Mouse (Mus musculus) limb, embryonic 14.5 days (tissue): ENCODE results near the gene Palb2. TPM values are rescaled to one million over a fixed set of nuclear protein-coding genes. Genes with fewer than 3 reads are reported as not detected.

Experiments used
- ATAC-seq: fragments of 200-750 bp; cut with Nextera tagmentation; 2 replicates; pipeline ENCODE4 v1.8.0; 2017; ENCODE audit warnings: low read depth, moderate number of reproducible peaks, moderate TSS enrichment; ENCODE audit not compliant: low FRiP score
- DNase-seq: peaks from one replicate; pipeline ENCODE4 v3.0.0-alpha.2; 2015; ENCODE audit warnings: low spot score
- H3K27ac ChIP-seq: fragments of 300-500 bp; sonication (generic); replicated peaks from 2 replicates; pipeline ENCODE4 v1.5.1; 2014; ENCODE audit warnings: low read depth, mild to moderate bottlenecking, low read length, moderate library complexity, mixed read lengths
- H3K27me3 ChIP-seq: fragments of 300-500 bp; sonication (generic); 2 replicates; pipeline ENCODE4 v1.6.1; 2014; ENCODE audit warnings: low read length, mixed read lengths; ENCODE audit not compliant: control insufficient read depth, insufficient read depth
- H3K36me3 ChIP-seq: fragments of 300-500 bp; sonication (generic); 2 replicates; pipeline ENCODE4 v1.6.1; 2014; ENCODE audit warnings: mild to moderate bottlenecking, low read length, moderate library complexity, mixed read lengths; ENCODE audit not compliant: control insufficient read depth, insufficient read depth
- H3K4me1 ChIP-seq: fragments of 300-500 bp; sonication (generic); 2 replicates; pipeline ENCODE4 v1.6.1; 2014; ENCODE audit warnings: antibody characterized with exemption, low read length, mixed read lengths; ENCODE audit not compliant: control insufficient read depth, insufficient read depth
- H3K4me2 ChIP-seq: fragments of 300-500 bp; sonication (generic); replicated peaks from 2 replicates; pipeline ENCODE4 v1.6.1; 2014; ENCODE audit warnings: low read depth, mild to moderate bottlenecking, low read length, moderate library complexity; ENCODE audit not compliant: severe bottlenecking
- H3K4me3 ChIP-seq: fragments of 300-500 bp; sonication (generic); replicated peaks from 2 replicates; pipeline ENCODE4 v1.5.1; 2014; ENCODE audit warnings: low read length
- H3K9ac ChIP-seq: fragments of 300-500 bp; sonication (generic); 2 replicates; pipeline ENCODE4 v1.6.1; 2014; ENCODE audit warnings: mild to moderate bottlenecking, low read depth, low read length, moderate library complexity; ENCODE audit not compliant: severe bottlenecking
- H3K9me3 ChIP-seq: fragments of 300-500 bp; sonication (generic); 2 replicates; pipeline ENCODE4 v1.6.1; 2016; ENCODE audit warnings: low read length; ENCODE audit not compliant: control insufficient read depth
- POLR2A ChIP-seq: fragments of 200-500 bp; IDR thresholded peaks from 2 replicates; pipeline ENCODE4 v1.8.0; 2012; ENCODE audit warnings: inconsistent platforms, mild to moderate bottlenecking, moderate library complexity, borderline replicate concordance; ENCODE audit not compliant: insufficient read depth, insufficient read length; ENCODE audit errors: extremely low read depth
- WGBS: fragments of 180-500 bp; shearing (Covaris S2); extraction: QIAGEN DNeasy Blood & Tissue Kit; methylation state at CpG from one replicate; pipeline ENCODE4 v1.1.7; 2014; 5-methylcytosine and 5-hydroxymethylcytosine counted together
- polyA plus RNA-seq, 2 experiments: library from polyadenylated mRNA; depleted of rRNA in 1 of 2; stranded (reverse) in 1 of 2; unstranded in 1 of 2; fragments of >200 nt; fragmentation: Nextera tagmentation in 1 of 2; extraction: Ambion mirVana in 1 of 2; gene quantifications; 2 replicates each; pipeline versions ENCODE4 v1.2.1 to v1.2.3; 2012 to 2014

The Palb2 gene
- polyA plus RNA-seq, 2 experiments: 9.1 to 12.6 TPM

DNA sequence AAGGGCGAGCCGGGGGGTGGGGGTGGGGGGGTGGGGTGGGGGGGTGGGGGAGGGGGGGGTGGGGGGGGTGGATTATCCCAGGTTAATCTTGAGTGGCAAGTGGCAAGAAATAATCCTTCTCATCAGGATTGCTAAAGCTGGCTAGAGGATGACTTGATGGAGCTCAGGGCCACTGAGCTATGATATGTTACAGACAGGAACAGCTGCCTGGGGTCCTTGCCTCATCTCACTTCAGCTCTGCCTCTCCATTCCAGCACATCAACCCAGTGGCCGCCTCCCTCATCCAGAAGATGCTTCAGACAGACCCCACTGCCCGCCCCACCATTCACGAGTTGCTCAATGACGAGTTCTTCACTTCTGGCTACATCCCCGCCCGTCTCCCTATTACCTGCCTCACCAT, 31.0 kb upstream of the Palb2 start:
- Histone ChIP-seq H3K9me3 (no peaks in the 10 kb centered on the region), H3K27me3 (no peaks in the 10 kb centered on the region), H3K4me3 (no peak overlapping the region), H3K4me2 (no peak overlapping the region), H3K27ac (no peak overlapping the region), H3K9ac (no peak overlapping the region), H3K36me3 (peaks cover 55% of the 10 kb centered on the region), H3K4me1 (peaks cover 17% of the 10 kb centered on the region)
- DNase-seq: no peak
- WGBS: 91% methylated on average over 8 of the region's 8 CpGs
- ATAC-seq: no peak
- TF ChIP-seq POLR2A: no peak

GRCm38 (mm10) chr7:122160037-122160436, 27.3 kb upstream of the Palb2 start:
- 0% methylated on average over 12 of the region's 12 CpGs for WGBS
- TF ChIP-seq POLR2A: no peak
- Histone ChIP-seq H3K4me1 (peaks cover 23% of the 10 kb centered on the region), H3K4me2 (peak overlapping the region; percentile 95), H3K27ac (peak overlapping the region; percentile 41; the same call in 1 of the 2 replicates), H3K4me3 (peak overlapping the region; percentile 74), H3K9me3 (no peaks in the 10 kb centered on the region), H3K36me3 (peaks cover 19% of the 10 kb centered on the region), H3K9ac (peak overlapping the region; percentile 60), H3K27me3 (no peaks in the 10 kb centered on the region)
- DNase-seq (no peak), ATAC-seq (no peak)

DNA sequence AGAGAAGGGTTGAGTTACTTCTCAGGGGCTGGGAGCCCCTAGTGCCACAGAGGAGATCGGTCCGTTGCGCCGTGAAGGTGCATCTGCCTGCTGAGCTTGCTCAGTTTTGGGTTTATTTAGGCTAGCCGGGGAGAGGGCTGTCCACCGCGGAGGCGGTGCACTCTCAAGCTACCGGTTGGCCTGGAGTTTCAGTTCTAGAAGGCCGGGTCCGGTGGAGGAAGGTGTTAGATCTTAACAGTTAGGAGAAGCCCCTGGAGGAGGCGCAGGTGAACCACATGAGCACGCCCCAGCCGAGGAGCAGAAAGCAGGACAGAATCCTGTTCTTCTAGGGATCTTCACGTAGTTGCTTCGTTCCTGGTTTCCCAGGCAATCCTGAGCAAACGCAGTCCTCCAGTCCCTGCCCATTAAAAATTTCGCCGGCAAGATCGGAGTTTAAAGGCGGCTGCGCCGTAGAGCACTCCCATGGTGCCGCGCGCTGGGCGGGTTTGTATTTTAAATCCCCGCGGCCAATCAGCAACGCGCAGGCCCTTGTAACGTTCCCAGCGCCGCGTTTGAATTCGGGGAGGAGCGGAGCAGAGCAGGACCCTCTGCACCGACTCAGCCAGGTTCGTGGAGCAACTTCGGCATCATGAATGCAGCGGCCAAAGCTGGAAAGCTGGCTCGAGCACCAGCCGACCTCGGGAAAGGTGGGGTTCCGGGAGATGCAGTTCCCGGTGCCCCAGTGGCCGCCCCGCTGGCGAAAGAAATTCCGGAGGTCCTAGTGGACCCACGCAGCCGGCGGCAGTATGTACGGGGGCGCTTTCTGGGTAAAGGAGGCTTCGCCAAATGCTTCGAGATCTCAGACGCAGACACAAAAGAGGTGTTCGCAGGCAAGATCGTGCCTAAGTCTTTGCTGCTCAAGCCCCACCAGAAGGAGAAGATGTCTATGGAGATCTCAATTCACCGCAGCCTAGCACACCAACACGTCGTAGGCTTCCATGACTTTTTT, 26.4 kb upstream of the Palb2 start, which contains the start of gene Plk1:
Plk1 (plus strand) TSS at position 525 of the 988 bp plus-strand sequence.
- WGBS: under 1% methylated on average over 63 of the region's 63 CpGs
- no peaks in the 10 kb centered on the region for H3K27me3 ChIP-seq
- peak within 1 kb of the TSS; percentile 65 for H3K9ac ChIP-seq
- H3K9me3 ChIP-seq: no peaks in the 10 kb centered on the region
- peak within 1 kb of the TSS; percentile 74 for H3K4me3 ChIP-seq
- H3K4me1 ChIP-seq: peaks cover 23% of the 10 kb centered on the region
- H3K4me2 ChIP-seq: peak within 1 kb of the TSS; percentile 95
- 0 out of 2 replicates have a peak, but pooled peaks have one; percentile 16 for TF ChIP-seq POLR2A
- ATAC-seq: peak; percentile 93
- H3K27ac ChIP-seq: peak within 1 kb of the TSS; percentile 78
- H3K36me3 ChIP-seq: peaks cover 12% of the 10 kb centered on the region
- DNase-seq: peak; percentile 90

GRCm38 (mm10) chr7:122158488-122158887, 25.7 kb upstream of the Palb2 start:
- H3K4me1 ChIP-seq: peaks cover 23% of the 10 kb centered on the region
- peaks cover 8% of the 10 kb centered on the region; the same call in 1 of the 2 replicates for H3K36me3 ChIP-seq
- 3% methylated on average over 13 of the region's 13 CpGs for WGBS
- no peaks in the 10 kb centered on the region for H3K9me3 ChIP-seq
- H3K9ac ChIP-seq: peak overlapping the region; percentile 65
- ATAC-seq: no peak
- H3K4me3 ChIP-seq: peak overlapping the region; percentile 74
- no peak for DNase-seq
- H3K4me2 ChIP-seq: peak overlapping the region; percentile 95
- TF ChIP-seq POLR2A: no peak
- H3K27ac ChIP-seq: peak overlapping the region; percentile 78
- no peaks in the 10 kb centered on the region for H3K27me3 ChIP-seq

DNA sequence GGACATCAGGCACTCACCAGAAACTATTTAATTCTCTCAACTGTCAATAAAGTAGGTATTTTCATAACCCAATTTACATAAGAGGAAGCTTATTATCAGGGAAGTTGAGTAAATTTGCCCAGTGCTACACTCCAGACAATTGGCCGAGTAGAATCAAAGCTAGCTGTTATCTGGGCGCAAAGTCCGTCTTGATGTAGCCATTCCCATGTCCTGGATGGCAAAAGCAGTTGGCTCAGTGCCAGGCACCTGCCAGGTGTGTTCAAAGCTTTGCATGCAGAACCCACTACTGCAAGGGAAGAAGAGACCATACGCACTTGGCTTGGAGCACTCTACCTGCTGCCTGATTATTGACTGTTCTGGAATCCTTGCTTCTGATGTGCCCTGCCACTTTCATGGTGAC, 19.7 kb upstream of the Palb2 start:
- H3K27me3 ChIP-seq: no peaks in the 10 kb centered on the region
- H3K4me2 ChIP-seq: no peak overlapping the region
- DNase-seq: no peak
- no peaks in the 10 kb centered on the region for H3K9me3 ChIP-seq
- H3K36me3 ChIP-seq: peaks cover 21% of the 10 kb centered on the region
- no peak overlapping the region for H3K4me3 ChIP-seq
- no peak overlapping the region for H3K27ac ChIP-seq
- no peak overlapping the region for H3K9ac ChIP-seq
- 86% methylated on average over 4 of the region's 4 CpGs for WGBS
- H3K4me1 ChIP-seq: no peaks in the 10 kb centered on the region
- ATAC-seq: no peak
- TF ChIP-seq POLR2A: no peak
